Mouse (Mus musculus) limb, embryonic 15.5 days (tissue): ENCODE measurements at regions not wholly inside any gene's neighbourhood (a gene's known extent, or its start where the extent isn't known, plus 50 kb on each side); places are given as distances from the start of the nearest gene placed in this dataset.

ENCODE experiments used
- ATAC-seq: fragments of 200-750 bp; cut with Nextera tagmentation; 2 replicates; pipeline ENCODE4 v1.8.0; 2017; ENCODE audit warnings: low read depth, moderate TSS enrichment; ENCODE audit not compliant: insufficient number of reproducible peaks, low FRiP score, low TSS enrichment
- H3K27ac ChIP-seq: fragments of 300-500 bp; sonication (generic); 2 replicates; pipeline ENCODE4 v1.5.1; 2015; ENCODE audit warnings: moderate library complexity, mild to moderate bottlenecking, inconsistent platforms
- H3K27me3 ChIP-seq: fragments of 300-500 bp; sonication (generic); 2 replicates; pipeline ENCODE4 v1.6.1; 2015; ENCODE audit warnings: inconsistent platforms
- H3K36me3 ChIP-seq: fragments of 300-500 bp; sonication (generic); 2 replicates; pipeline ENCODE4 v1.6.1; 2015; ENCODE audit warnings: inconsistent platforms
- H3K4me1 ChIP-seq: fragments of 300-500 bp; sonication (generic); 2 replicates; pipeline ENCODE4 v1.6.1; 2015; ENCODE audit warnings: inconsistent platforms
- H3K4me2 ChIP-seq: fragments of 300-500 bp; sonication (generic); 2 replicates; pipeline ENCODE4 v1.6.1; 2015; ENCODE audit warnings: mild to moderate bottlenecking, inconsistent platforms
- H3K4me3 ChIP-seq: fragments of 300-500 bp; sonication (generic); 2 replicates; pipeline ENCODE4 v1.5.1; 2015; ENCODE audit warnings: mild to moderate bottlenecking, inconsistent platforms
- H3K9ac ChIP-seq: fragments of 300-500 bp; sonication (generic); 2 replicates; pipeline ENCODE4 v1.6.1; 2015; ENCODE audit warnings: inconsistent platforms
- H3K9me3 ChIP-seq: fragments of 300-500 bp; sonication (generic); 2 replicates; pipeline ENCODE4 v1.6.1; 2016; ENCODE audit warnings: inconsistent platforms
- WGBS: fragments of 180-500 bp; shearing (Covaris S2); methylation state at CpG from one replicate; pipeline ENCODE4 v1.1.7; 2015; 5-methylcytosine and 5-hydroxymethylcytosine counted together

GRCm38 (mm10) chr1:165086131-165086530 is 74.4 kb downstream of the Tbx19 start:
- ATAC-seq, result no peak
- Histone ChIP-seq H3K36me3 (no peaks in the 10 kb centered on the region), H3K27ac (no peak overlapping the region), H3K27me3 (no peaks in the 10 kb centered on the region), H3K4me3 (no peak overlapping the region), H3K9me3 (no peaks in the 10 kb centered on the region), H3K4me2 (no peak overlapping the region), H3K9ac (no peak overlapping the region), H3K4me1 (no peaks in the 10 kb centered on the region)
- WGBS, result 64% methylated on average over 3 of the region's 3 CpGs

- WGBS, result 68% methylated on average over 9 of the region's 9 CpGs
- H3K4me2 ChIP-seq, result no peak overlapping the region
- no peaks in the 10 kb centered on the region for H3K36me3 ChIP-seq
- ATAC-seq, result no peak
- no peak overlapping the region for H3K9ac ChIP-seq
- H3K4me1 ChIP-seq, result no peaks in the 10 kb centered on the region
- no peak overlapping the region for H3K27ac ChIP-seq
- H3K27me3 ChIP-seq, result no peaks in the 10 kb centered on the region
- H3K9me3 ChIP-seq, result no peaks in the 10 kb centered on the region
- H3K4me3 ChIP-seq, result no peak overlapping the region
These were observed 75.8 kb downstream of the Tbx19 start for GRCm38 (mm10) chr1:165084753-165085152.

- no peaks in the 10 kb centered on the region for H3K36me3 ChIP-seq
- no peak overlapping the region for H3K9ac ChIP-seq
- no peaks in the 10 kb centered on the region for H3K4me1 ChIP-seq
- no peaks in the 10 kb centered on the region for H3K9me3 ChIP-seq
- 0 out of 2 replicates have a peak, but pooled peaks have one; percentile 65 for ATAC-seq
- no peak overlapping the region for H3K4me2 ChIP-seq
- no peaks in the 10 kb centered on the region for H3K27me3 ChIP-seq
- 72% methylated on average over 6 of the region's 6 CpGs for WGBS
- H3K27ac ChIP-seq, result no peak overlapping the region
- H3K4me3 ChIP-seq, result no peak overlapping the region
These were observed 76.4 kb downstream of the Tbx19 start for GRCm38 (mm10) chr1:165084179-165084578.

- Histone ChIP-seq H3K4me1 (0 out of 2 replicates have a peak, but pooled peaks cover 2% of the 10 kb centered on the region), H3K9ac (no peak overlapping the region), H3K4me2 (no peak overlapping the region), H3K9me3 (no peaks in the 10 kb centered on the region), H3K4me3 (no peak overlapping the region), H3K36me3 (no peaks in the 10 kb centered on the region), H3K27ac (no peak overlapping the region), H3K27me3 (no peaks in the 10 kb centered on the region)
- no peak for ATAC-seq
- WGBS, result 87% methylated on average over 9 of the region's 9 CpGs
These were observed 80.2 kb downstream of the Tbx19 start for GRCm38 (mm10) chr1:165080351-165080750.

- Histone ChIP-seq H3K9me3 (no peaks in the 10 kb centered on the region), H3K27me3 (no peaks in the 10 kb centered on the region), H3K27ac (no peak overlapping the region), H3K9ac (no peak overlapping the region), H3K4me2 (no peak overlapping the region), H3K4me1 (0 out of 2 replicates have a peak, but pooled peaks cover 3% of the 10 kb centered on the region), H3K4me3 (no peak overlapping the region), H3K36me3 (no peaks in the 10 kb centered on the region)
- 69% methylated on average over 4 of the region's 4 CpGs for WGBS
- no peak for ATAC-seq
These were observed 83.3 kb downstream of the Tbx19 start for GRCm38 (mm10) chr1:165077313-165077712.

- Histone ChIP-seq H3K9ac (no peak overlapping the region), H3K4me2 (no peak overlapping the region), H3K36me3 (no peaks in the 10 kb centered on the region), H3K4me3 (no peak overlapping the region), H3K9me3 (no peaks in the 10 kb centered on the region), H3K27ac (peak overlapping the region; percentile 60; the same call in 1 of the 2 replicates), H3K27me3 (no peaks in the 10 kb centered on the region), H3K4me1 (0 out of 2 replicates have a peak, but pooled peaks cover 3% of the 10 kb centered on the region)
- peak; percentile 75 for ATAC-seq
- WGBS, result 33% methylated on average over 5 of the region's 5 CpGs
These were observed 85.1 kb downstream of the Tbx19 start for GRCm38 (mm10) chr1:165075301-165076082.

GRCm38 (mm10) chr1:165071831-165072491 is 88.6 kb downstream of the Tbx19 start:
- H3K9me3 ChIP-seq, result no peaks in the 10 kb centered on the region
- H3K9ac ChIP-seq, result no peak overlapping the region
- no peak overlapping the region for H3K27ac ChIP-seq
- no peak for ATAC-seq
- WGBS, result 89% methylated on average over 4 of the region's 4 CpGs
- no peaks in the 10 kb centered on the region for H3K27me3 ChIP-seq
- no peak overlapping the region for H3K4me3 ChIP-seq
- H3K4me1 ChIP-seq, result 0 out of 2 replicates have a peak, but pooled peaks cover 3% of the 10 kb centered on the region
- no peak overlapping the region for H3K4me2 ChIP-seq
- H3K36me3 ChIP-seq, result no peaks in the 10 kb centered on the region

GRCm38 (mm10) chr1:165064981-165065380 is 95.6 kb downstream of the Tbx19 start:
- no peaks in the 10 kb centered on the region for H3K4me1 ChIP-seq
- H3K4me3 ChIP-seq, result no peak overlapping the region
- H3K9me3 ChIP-seq, result no peaks in the 10 kb centered on the region
- WGBS, result 77% methylated on average over 5 of the region's 5 CpGs
- no peaks in the 10 kb centered on the region for H3K36me3 ChIP-seq
- no peak overlapping the region for H3K9ac ChIP-seq
- ATAC-seq, result no peak
- no peak overlapping the region for H3K27ac ChIP-seq
- H3K4me2 ChIP-seq, result no peak overlapping the region
- no peaks in the 10 kb centered on the region for H3K27me3 ChIP-seq

- Histone ChIP-seq H3K4me2 (no peak overlapping the region), H3K27ac (no peak overlapping the region), H3K36me3 (no peaks in the 10 kb centered on the region), H3K9ac (no peak overlapping the region), H3K9me3 (no peaks in the 10 kb centered on the region), H3K4me3 (no peak overlapping the region), H3K27me3 (no peaks in the 10 kb centered on the region), H3K4me1 (no peaks in the 10 kb centered on the region)
- no peak for ATAC-seq
- 67% methylated on average over 8 of the region's 8 CpGs for WGBS
These were observed 97.6 kb downstream of the Tbx19 start for GRCm38 (mm10) chr1:165062813-165063492.

GRCm38 (mm10) chr1:165061420-165061819 is 99.2 kb downstream of the Tbx19 start:
- no peak for ATAC-seq
- Histone ChIP-seq H3K9ac (no peak overlapping the region), H3K27ac (no peak overlapping the region), H3K9me3 (no peaks in the 10 kb centered on the region), H3K4me3 (no peak overlapping the region), H3K4me2 (no peak overlapping the region), H3K36me3 (no peaks in the 10 kb centered on the region), H3K27me3 (no peaks in the 10 kb centered on the region), H3K4me1 (no peaks in the 10 kb centered on the region)
- WGBS, result 69% methylated on average over 3 of the region's 3 CpGs

GRCm38 (mm10) chr1:165054245-165054644 is 106.3 kb downstream of the Tbx19 start:
- no peak overlapping the region for H3K27ac ChIP-seq
- H3K27me3 ChIP-seq, result no peaks in the 10 kb centered on the region
- no peaks in the 10 kb centered on the region for H3K4me1 ChIP-seq
- no peaks in the 10 kb centered on the region for H3K36me3 ChIP-seq
- no peak overlapping the region for H3K4me3 ChIP-seq
- WGBS, result 85% methylated on average over 6 of the region's 6 CpGs
- no peak overlapping the region for H3K9ac ChIP-seq
- H3K4me2 ChIP-seq, result no peak overlapping the region
- ATAC-seq, result no peak
- no peaks in the 10 kb centered on the region for H3K9me3 ChIP-seq

GRCm38 (mm10) chr1:165051294-165051693 is 109.3 kb downstream of the Tbx19 start:
- Histone ChIP-seq H3K36me3 (no peaks in the 10 kb centered on the region), H3K4me3 (no peak overlapping the region)

More at GRCm38 (mm10) chr1:165051294-165051693, 109.3 kb downstream of the Tbx19 start:
- no peak overlapping the region for H3K9ac ChIP-seq
- WGBS, result 72% methylated on average over 2 of the region's 2 CpGs
- H3K4me2 ChIP-seq, result no peak overlapping the region
- H3K4me1 ChIP-seq, result peaks cover 3% of the 10 kb centered on the region; the same call in 1 of the 2 replicates
- H3K9me3 ChIP-seq, result no peaks in the 10 kb centered on the region
- no peak overlapping the region for H3K27ac ChIP-seq
- no peak for ATAC-seq
- H3K27me3 ChIP-seq, result no peaks in the 10 kb centered on the region
